Mouse (Mus musculus): Measurements from ENCODE around the gene Coq4.
"Not testable (repeated sequence)": the region's sequence is repeated elsewhere in the genome, so short reads cannot be mapped to it uniquely, and the experiment has no call there.

Gene Coq4

DNA sequence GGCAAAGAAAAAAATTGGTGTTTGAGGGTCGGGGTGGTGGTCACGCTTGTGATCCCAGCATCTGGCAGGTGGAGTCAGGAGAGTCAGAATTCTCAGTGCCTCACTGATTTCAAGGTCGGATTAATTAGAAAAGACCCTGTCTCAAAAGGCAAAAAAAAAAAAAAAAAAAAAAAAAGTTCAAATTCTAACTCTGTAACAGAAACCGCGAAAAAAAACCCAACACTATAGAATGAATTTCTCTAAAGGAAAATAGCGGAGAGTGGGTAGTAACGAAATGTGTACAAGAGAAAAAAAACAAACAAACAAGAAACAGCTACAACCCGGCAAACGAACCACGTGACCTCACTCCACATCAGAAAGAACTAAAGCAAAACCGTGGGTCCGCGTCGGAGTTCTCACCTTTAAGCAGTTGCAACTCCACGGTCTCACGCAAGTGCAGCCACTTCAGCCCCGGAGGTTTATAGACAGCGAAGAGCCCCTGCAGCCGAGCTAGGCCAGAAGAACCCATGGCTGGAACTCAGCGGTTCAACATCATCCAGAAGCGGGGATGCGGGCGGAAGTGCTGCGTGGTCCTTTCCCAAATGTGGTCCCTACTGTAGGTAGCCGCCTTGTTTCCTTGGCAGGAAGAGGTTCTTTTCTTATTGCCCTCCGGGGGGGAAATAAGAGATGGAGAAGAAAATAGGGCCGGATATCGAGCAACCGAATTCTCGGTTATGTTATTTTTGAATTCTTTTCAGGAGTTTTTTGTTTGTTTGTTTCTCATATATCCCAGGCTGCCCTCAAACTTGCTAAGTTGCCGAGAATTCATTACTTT is at the start of gene Coq4:
Gene Coq4, plus strand, starts transcription at position 390 of the 814 bp plus-strand sequence.
- peak; percentile 77 for DNase-seq (ENCODE audit: low spot score)

DNA sequence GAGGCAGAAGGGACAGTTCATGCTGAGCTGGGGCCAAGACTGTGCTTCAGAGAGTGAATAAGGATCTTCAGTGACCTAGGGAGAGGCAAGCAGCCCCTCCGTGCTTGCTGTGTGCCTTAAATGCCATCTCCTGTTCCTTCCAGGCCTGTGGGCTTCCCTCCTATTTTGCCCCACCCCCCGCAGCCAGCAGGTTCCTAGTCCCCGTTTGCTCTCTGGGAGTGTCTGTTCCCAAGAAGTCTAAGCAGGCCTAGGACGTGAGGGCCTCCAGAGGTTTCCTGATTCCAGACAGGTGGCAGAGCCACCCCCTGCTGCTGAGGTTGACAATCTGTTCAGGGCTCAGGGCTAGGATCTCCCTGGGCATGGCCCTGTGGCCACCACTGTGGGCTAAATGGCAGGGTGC is 48.5 kb upstream of the Coq4 start:
- DNase-seq (ENCODE audit: low spot score) = no peak

DNA sequence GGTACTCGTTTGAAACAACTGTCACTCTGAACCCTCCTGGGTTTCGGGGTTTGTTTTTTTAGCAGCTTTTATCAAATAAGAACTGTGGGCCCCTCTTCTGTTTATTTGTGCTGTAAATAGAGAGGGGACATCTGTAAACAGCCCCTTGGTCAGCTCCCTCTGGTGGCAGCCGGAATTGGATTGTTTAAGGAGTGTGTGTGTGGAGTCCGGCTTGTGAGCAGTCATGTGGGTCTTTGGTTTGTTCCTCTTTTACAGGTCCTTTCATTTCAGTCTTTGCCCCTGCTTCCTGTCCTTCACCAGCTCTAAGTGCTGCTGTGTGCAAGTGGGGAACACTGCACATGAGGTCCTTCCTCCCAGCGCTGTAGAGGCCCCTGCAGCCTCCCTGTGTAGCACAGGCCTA is 47.9 kb upstream of the Coq4 start:
- no peak for DNase-seq (ENCODE audit: low spot score)

DNA sequence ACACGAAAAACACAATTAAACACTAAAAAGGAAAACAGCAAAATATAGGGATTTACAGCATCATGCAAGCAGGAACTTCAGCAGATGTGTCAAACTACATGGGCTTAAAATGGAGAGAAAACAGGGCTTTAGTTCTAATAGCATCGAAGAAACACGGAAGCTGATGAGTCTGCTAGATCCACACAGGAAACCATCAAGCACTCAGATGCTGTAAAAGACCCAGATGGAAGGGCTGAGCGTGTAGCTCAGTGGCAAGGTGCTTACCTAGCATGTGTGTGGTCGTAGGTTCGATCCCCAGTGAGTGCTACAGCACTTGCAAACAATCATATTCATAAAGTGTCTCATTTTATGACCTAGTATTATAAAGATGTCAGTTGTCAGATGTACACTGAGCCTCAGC is 46.1 kb upstream of the Coq4 start:
- DNase-seq (ENCODE audit: low spot score) = no peak

GRCm38 (mm10) chr2:29744256-29744655 is 43.0 kb upstream of the Coq4 start:
- no peak for DNase-seq (ENCODE audit: low spot score)

- DNase-seq (ENCODE audit: low spot score) = no peak
Observed at GRCm38 (mm10) chr2:29747188-29747782, 40.0 kb upstream of the Coq4 start.

DNA sequence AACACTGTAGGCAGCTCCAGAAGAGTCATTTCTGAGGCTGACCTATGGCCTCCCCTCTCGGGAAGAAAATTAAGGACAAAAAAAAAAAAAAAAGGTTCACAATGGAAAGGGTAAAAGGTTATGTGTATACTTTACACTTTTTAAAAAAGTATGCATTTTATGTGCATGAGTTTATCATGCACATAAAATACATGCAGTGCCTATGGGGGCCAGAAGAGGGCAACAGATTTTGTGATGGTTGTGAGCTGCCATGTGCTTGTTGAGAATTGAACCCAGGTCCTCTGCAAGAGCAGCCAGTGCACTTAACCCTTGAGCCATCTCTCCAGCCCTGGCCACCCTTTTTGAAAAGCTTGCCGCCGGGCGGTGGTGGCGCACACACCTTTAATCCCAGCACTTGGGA is 39.4 kb upstream of the Coq4 start:
- no peak for DNase-seq (ENCODE audit: low spot score)

- DNase-seq (ENCODE audit: low spot score) = no peak
Observed at GRCm38 (mm10) chr2:29748499-29748898, 38.8 kb upstream of the Coq4 start.

DNA sequence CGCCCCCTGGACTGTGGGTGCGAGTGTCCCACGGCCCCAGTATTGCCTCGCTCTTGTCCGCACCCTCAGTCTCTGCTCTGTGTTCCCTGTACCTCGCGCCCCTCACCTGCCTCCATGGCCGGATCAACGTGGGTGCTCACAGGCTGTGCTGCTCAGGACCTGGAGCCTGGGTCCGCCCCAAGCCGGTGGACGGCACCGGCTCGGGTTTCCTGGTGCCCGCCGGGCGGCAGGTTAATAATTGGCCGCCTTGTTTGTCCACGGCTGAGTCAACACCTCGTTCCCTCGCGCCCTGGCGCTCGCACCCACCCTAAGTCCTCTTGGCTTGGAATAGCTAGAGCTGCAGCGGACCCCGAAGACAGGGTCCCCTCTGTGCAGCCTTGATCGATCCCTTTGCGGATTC is 35.8 kb upstream of the Coq4 start, which contains the start of gene Gm13420:
Gene Gm13420, minus strand, starts transcription at position 189 of the 400 bp plus-strand sequence.
- DNase-seq (ENCODE audit: low spot score) = no peak

DNA sequence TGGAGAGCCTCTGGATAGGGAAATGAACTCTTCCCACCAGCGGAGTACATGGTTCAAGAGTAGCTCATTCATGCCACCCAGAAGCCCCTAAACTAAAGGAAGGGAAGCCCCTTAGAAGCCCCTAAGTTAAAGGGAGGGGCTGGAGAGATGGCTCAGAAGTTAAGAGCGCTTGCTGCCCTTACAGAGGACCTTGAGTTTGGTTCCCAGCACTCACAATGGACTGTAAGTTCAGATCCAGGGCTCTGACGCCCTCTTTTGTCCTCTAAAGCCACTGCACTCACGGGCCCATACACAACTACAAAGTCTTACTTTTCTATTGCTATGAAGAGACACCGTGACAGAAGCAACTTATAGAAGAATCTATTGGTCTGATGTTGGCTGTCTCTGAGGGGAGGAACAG is 34.9 kb upstream of the Coq4 start:
- DNase-seq (ENCODE audit: low spot score) = no peak

DNA sequence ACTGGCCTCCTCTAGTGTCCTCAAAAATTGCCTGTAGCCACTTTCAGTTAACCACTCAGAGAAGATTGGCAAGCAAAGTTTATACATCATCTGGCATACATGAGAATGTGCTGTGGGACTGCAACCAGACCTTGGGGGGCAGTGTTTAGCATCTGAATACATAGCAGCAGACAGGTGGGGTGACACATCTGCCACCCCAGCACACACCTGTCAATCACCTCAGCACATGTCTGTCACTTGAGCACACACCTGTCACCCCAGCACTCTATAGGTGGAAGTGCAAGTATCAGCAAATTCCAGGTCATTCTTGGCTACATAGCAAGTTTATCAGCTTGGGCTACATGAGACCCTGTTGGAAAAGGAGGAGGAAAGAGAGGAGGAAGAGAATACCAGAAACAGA is 31.6 kb upstream of the Coq4 start:
- DNase-seq (ENCODE audit: low spot score) = no peak

DNA sequence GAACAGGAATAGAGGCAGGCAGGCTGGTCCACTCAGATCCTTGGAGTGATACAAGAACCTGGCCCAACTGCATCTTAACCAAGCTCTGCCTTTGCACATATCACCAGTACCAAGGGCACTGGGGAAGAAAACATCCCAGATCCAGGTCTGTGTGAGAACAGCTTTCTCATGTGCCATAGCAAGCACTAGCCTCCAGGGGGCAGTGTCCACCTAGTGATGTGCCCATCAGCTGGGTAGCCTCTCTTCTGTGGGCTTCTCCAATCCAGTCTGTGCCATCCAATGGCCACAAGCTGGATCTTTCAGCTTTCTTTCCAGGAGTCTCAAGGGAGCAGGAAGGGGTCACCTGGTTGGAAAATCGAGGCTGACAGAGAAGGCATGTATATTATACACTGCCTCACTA is 22.5 kb upstream of the Coq4 start:
- peak; percentile 25 for DNase-seq (ENCODE audit: low spot score)

DNA sequence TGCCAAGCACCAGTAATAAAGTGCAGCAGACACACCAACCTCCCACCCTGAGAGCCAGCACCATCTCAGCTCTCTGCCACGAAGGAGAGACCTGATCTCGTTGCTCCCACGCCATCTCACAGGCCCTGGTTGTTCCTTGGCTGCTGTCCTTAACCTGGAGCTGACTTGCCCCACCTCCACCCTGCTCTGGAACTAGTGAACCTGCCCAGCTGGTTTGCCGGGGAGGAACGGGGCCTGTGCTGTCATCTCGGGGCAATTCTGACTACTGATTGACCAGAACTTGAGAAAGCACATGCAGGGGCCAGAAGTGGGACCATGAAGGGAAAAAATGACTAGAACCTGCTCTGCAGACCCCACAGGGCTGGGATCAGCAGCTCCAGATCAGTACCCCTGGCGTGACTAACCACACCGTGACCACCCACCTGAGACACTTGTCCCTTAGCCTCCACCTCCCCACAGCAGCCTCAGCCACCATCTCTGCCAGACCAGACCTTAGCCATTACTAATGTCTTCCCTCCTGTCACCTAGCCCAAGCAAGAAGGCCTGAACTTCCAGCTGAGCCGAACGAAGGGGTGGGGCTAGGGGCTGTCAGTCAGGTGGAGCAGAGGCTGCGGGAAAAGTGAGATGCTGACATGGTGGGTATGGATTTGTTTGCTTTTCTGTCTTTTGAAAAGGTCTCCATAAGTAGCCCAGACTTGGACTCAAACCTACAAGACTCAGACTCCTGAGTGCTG is 19.1 kb upstream of the Coq4 start:
- DNase-seq (ENCODE audit: low spot score) = no peak

DNA sequence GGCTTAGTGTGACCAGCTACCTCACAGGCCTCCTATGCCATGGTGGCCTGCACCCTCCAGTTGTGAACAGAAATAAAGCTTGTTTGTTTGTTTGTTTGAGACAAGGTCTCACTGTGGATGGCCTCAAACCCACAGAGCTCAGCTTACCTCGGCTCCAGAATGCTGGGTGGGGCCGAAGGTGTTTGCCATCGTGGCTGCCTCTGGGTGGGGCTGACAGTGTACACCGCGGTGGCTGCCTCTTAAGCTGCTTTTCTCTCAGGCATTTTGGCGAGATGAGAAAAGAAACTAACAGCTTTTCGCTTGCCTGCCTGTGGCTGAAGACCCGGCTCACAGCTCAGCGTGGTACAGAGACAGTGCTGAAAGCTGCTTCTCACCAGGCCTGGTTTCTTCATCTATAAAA is 18.4 kb upstream of the Coq4 start:
- DNase-seq (ENCODE audit: low spot score) = no peak

- DNase-seq (ENCODE audit: low spot score) = no peak
Observed at GRCm38 (mm10) chr2:29770162-29770561, 17.1 kb upstream of the Coq4 start.

- DNase-seq (ENCODE audit: low spot score) = no peak
Observed at GRCm38 (mm10) chr2:29771611-29772461, 15.5 kb upstream of the Coq4 start.

- DNase-seq (ENCODE audit: low spot score) = no peak
Observed at GRCm38 (mm10) chr2:29773323-29773722, 14.0 kb upstream of the Coq4 start.

- DNase-seq (ENCODE audit: low spot score) = not testable (repeated sequence)
Observed at GRCm38 (mm10) chr2:29781256-29781655, 6.0 kb upstream of the Coq4 start.

GRCm38 (mm10) chr2:29784290-29784689 is 3.0 kb upstream of the Coq4 start:
- no peak for DNase-seq (ENCODE audit: low spot score)

- peak; percentile 79 for DNase-seq (ENCODE audit: low spot score)
Observed at GRCm38 (mm10) chr2:29787937-29788681, 816 bp downstream of the Coq4 start, which contains the start of gene Trub2. Gene Trub2, minus strand, starts transcription at chr2:29788502.
